Mouse (Mus musculus): ENCODE measurements around the gene Hspb11. TPM values are rescaled to one million over a fixed set of nuclear protein-coding genes. Genes with fewer than 3 reads are reported as not detected.

Hspb11 gene
- polyA plus RNA-seq, 1 experiment from 2014 or later, result 6.4 TPM

DNA sequence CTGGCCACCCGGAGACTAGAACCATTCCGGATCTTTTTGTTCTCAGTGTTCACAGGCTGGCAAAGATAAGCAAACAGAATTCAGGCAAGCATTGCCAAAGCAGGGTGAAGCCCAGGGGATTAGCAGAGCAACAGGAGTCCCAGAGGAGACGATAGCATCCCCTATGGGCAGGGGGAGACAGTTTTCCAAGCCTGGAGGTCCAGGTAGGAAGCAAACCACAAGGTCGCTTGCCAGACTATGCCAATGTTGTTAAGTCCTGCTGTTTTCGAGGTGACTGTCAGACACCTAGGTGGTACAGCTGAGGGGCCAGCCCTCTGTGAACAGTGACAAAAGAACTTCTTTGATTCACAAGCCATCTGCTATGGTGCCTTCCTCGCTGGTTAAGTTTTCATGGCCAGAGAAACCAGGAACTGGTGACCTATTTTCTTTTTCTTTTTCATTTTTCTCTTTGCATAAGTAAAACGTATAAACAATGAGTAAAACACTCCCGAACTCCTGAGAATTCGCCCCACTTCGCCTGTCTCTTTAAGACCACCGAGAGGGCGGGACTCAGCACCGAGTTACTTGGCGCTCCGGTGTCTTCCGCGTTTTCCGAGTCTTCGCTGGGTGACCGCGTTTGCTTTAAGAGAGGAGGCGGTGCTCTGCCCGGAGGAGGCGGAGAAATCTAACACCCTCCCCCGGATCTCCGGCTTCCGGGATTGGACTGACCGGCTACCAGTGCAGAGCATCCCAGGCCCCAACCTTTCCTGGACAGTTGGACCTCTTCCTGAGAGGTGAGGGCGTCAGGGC is 60.5 kb downstream of the Hspb11 start, which contains the start of gene Yipf1:
TSS of gene Yipf1 (plus strand) at position 674 of the 789 bp plus-strand sequence.
- Histone ChIP-seq H3K4me1 (ENCODE audit: control insufficient read depth, low read depth, low read length) (peaks cover 16% of the 10 kb centered on the region), H3K9ac (ENCODE audit: low read depth, low read length) (peak within 1 kb of the TSS; percentile 67), H3K27me3 (ENCODE audit: control insufficient read depth, insufficient read depth, low read depth, low read length) (no peaks in the 10 kb centered on the region), H3K9me3 (replicated peaks; ENCODE audit: control insufficient read depth, low read length) (no peaks in the 10 kb centered on the region), H3K27ac (ENCODE audit: low read length) (peak within 1 kb of the TSS; percentile 43; the same call in 1 of the 2 replicates), H3K4me3 (ENCODE audit: low read depth, low read length) (peak within 1 kb of the TSS; percentile 79), H3K36me3 (ENCODE audit: control insufficient read depth, insufficient read depth) (no peaks in the 10 kb centered on the region), H3K4me2 (ENCODE audit: low read depth, low read length) (peak within 1 kb of the TSS; percentile 89)
- WGBS (ENCODE audit: insufficient replicate concordance), result 1% methylated on average over 29 of the region's 29 CpGs
- ATAC-seq (ENCODE audit: low read depth), result peak; percentile 95

DNA sequence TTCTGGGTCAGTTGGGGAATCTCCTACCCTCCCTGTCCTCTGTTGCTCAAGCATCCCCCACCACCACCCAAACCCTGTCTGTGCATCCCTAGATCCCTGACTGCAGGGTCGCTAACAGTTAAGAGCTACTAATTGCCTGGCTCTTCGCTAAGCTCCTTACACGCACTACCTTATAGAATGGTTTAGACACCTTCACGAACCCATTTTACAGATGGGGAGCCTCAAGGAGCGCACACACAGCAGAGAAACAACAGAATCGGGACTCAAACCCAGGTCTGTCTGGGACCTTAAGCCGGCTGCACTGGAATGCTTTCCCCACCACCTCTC is 61.0 kb downstream of the Hspb11 start:
- peak overlapping the region; percentile 43; the same call in 1 of the 2 replicates for H3K27ac ChIP-seq (ENCODE audit: low read length)

DNA sequence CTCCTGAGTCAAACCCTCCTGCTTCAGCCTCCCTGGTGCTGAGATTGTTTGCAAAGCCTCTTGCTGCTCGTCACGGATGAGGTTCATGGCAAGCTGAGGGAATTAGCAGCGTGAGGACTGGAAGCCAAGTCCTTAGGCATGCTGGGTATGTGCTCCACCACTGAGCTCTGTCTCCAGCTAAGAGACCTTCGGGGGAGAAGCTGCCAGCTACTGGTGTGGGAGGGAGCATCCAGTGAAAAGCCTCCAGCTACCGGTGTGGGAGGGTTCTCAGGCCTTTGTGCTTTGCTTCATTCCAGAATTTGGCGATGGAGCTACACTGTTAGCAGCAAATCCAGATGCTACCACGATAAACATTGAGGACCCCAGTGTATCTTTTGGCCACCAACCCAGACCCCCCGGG is 65.3 kb downstream of the Hspb11 start:
- Histone ChIP-seq H3K9ac (ENCODE audit: low read depth, low read length) (no peak overlapping the region), H3K36me3 (ENCODE audit: control insufficient read depth, insufficient read depth) (no peaks in the 10 kb centered on the region), H3K4me1 (ENCODE audit: control insufficient read depth, low read depth, low read length) (peaks cover 12% of the 10 kb centered on the region), H3K4me3 (ENCODE audit: low read depth, low read length) (no peak overlapping the region), H3K27ac (ENCODE audit: low read length) (no peak overlapping the region), H3K27me3 (ENCODE audit: control insufficient read depth, insufficient read depth, low read depth, low read length) (no peaks in the 10 kb centered on the region), H3K4me2 (ENCODE audit: low read depth, low read length) (no peak overlapping the region), H3K9me3 (replicated peaks; ENCODE audit: control insufficient read depth, low read length) (no peaks in the 10 kb centered on the region)
- WGBS (ENCODE audit: insufficient replicate concordance), result 74% methylated on average over 8 of the region's 8 CpGs
- no peak for ATAC-seq (ENCODE audit: low read depth)

More for the DNA sequence above, 61.0 kb downstream of the Hspb11 start:
- no peaks in the 10 kb centered on the region for H3K27me3 ChIP-seq (ENCODE audit: control insufficient read depth, insufficient read depth, low read depth, low read length)
- H3K4me1 ChIP-seq (ENCODE audit: control insufficient read depth, low read depth, low read length), result peaks cover 16% of the 10 kb centered on the region
- WGBS (ENCODE audit: insufficient replicate concordance), result 8% methylated on average over 7 of the region's 7 CpGs
- peak overlapping the region; percentile 64 for H3K9ac ChIP-seq (ENCODE audit: low read depth, low read length)
- peak overlapping the region; percentile 89 for H3K4me2 ChIP-seq (ENCODE audit: low read depth, low read length)
- no peaks in the 10 kb centered on the region for H3K36me3 ChIP-seq (ENCODE audit: control insufficient read depth, insufficient read depth)
- no peak; the same call in 1 of the 2 replicates for ATAC-seq (ENCODE audit: low read depth)
- no peaks in the 10 kb centered on the region for H3K9me3 ChIP-seq (replicated peaks; ENCODE audit: control insufficient read depth, low read length)
- peak overlapping the region; percentile 79 for H3K4me3 ChIP-seq (ENCODE audit: low read depth, low read length)

DNA sequence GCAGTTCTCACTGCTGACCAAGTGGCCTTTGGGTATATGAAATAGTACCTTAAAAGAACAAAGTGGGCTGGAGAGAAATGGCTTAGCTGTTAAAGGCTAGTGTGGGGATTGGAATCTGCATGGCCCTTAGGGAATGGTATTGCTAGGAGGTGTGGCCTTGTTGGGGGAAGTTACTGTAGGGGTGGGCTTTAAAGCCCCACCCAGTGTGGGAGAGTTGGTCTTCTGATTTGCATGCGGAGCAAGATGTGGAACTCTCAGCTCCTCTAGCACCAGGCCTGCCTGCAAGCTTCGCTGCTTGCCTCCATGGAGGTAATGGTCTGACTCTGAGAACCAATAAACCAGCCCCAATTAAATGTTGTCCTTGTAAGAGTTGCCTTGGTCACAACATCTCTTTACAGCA is 67.6 kb downstream of the Hspb11 start:
- Histone ChIP-seq H3K27ac (ENCODE audit: low read length) (no peak overlapping the region), H3K9ac (ENCODE audit: low read depth, low read length) (no peak overlapping the region), H3K4me3 (ENCODE audit: low read depth, low read length) (no peak overlapping the region), H3K36me3 (ENCODE audit: control insufficient read depth, insufficient read depth) (no peaks in the 10 kb centered on the region), H3K4me2 (ENCODE audit: low read depth, low read length) (no peak overlapping the region), H3K9me3 (replicated peaks; ENCODE audit: control insufficient read depth, low read length) (no peaks in the 10 kb centered on the region), H3K27me3 (ENCODE audit: control insufficient read depth, insufficient read depth, low read depth, low read length) (no peaks in the 10 kb centered on the region), H3K4me1 (ENCODE audit: control insufficient read depth, low read depth, low read length) (no peaks in the 10 kb centered on the region)
- WGBS (ENCODE audit: insufficient replicate concordance), result 71% methylated on average over 2 of the region's 2 CpGs
- ATAC-seq (ENCODE audit: low read depth), result no peak

DNA sequence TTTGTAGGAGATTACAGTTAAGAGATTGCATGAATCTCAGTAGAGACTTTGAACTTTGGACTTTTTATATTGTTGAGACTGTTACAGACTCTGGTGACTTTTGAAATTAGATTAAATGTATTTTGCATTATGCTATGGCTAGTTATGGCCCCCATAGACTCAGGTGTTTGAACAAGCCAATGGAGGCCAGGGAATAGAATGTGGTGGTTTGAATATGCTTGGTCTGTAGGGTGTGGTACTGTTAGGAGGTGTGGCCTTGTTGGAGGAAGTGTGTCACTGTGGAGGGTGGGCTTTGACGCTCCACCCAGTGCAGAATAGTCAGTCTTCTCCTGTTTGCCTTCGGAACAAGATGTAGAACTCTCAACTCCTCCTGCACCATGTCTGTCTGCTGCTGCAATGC is 69.7 kb downstream of the Hspb11 start:
- Histone ChIP-seq H3K4me3 (ENCODE audit: low read depth, low read length) (no peak overlapping the region), H3K9ac (ENCODE audit: low read depth, low read length) (no peak overlapping the region), H3K4me1 (ENCODE audit: control insufficient read depth, low read depth, low read length) (no peaks in the 10 kb centered on the region), H3K4me2 (ENCODE audit: low read depth, low read length) (no peak overlapping the region), H3K27me3 (ENCODE audit: control insufficient read depth, insufficient read depth, low read depth, low read length) (no peaks in the 10 kb centered on the region), H3K9me3 (replicated peaks; ENCODE audit: control insufficient read depth, low read length) (no peaks in the 10 kb centered on the region), H3K27ac (ENCODE audit: low read length) (no peak overlapping the region), H3K36me3 (ENCODE audit: control insufficient read depth, insufficient read depth) (no peaks in the 10 kb centered on the region)
- WGBS (ENCODE audit: insufficient replicate concordance), result 75% methylated on average over 2 of the region's 2 CpGs
- ATAC-seq (ENCODE audit: low read depth), result no peak

DNA sequence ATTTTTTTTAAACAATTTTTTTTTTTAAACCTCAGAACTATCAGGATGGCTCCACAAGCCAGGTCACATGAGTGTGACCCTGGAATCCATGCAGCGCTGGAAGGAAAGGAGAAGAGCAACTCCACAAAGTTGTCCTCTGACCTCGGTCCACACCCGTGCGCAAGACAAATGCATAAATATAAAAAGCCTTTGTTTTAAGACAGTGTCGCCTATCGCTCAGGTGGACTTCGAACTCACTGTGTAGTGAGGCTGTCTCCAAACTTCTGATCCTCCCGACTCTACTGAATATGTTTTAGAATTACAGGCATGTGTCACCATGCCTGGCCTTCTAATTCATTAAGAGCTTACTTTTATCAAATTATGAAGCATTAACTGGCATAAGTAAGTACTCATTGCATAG is 75.1 kb downstream of the Hspb11 start:
- H3K36me3 ChIP-seq (ENCODE audit: control insufficient read depth, insufficient read depth), result no peaks in the 10 kb centered on the region
- 85% methylated on average over 8 of the region's 8 CpGs for WGBS (ENCODE audit: insufficient replicate concordance)

More for the DNA sequence above, 75.1 kb downstream of the Hspb11 start:
- Histone ChIP-seq H3K4me2 (ENCODE audit: low read depth, low read length) (no peak overlapping the region), H3K9ac (ENCODE audit: low read depth, low read length) (no peak overlapping the region), H3K27ac (ENCODE audit: low read length) (no peak overlapping the region), H3K4me3 (ENCODE audit: low read depth, low read length) (no peak overlapping the region), H3K9me3 (replicated peaks; ENCODE audit: control insufficient read depth, low read length) (no peaks in the 10 kb centered on the region), H3K4me1 (ENCODE audit: control insufficient read depth, low read depth, low read length) (no peaks in the 10 kb centered on the region), H3K27me3 (ENCODE audit: control insufficient read depth, insufficient read depth, low read depth, low read length) (no peaks in the 10 kb centered on the region)
- ATAC-seq (ENCODE audit: low read depth), result no peak

Other genes with a start within 250 kb of the Hspb11 start
- gene Mrpl37, start 186.7 kb upstream of the Hspb11 start, polyA plus RNA-seq (2015; fragmentation: Nextera tagmentation; extraction: Ambion mirVana), result 45.5 and 47.7 TPM in 2 replicates
- gene Cyb5rl, start 186.6 kb upstream of the Hspb11 start, polyA plus RNA-seq (2015; fragmentation: Nextera tagmentation; extraction: Ambion mirVana), result 1.3 and 1.8 TPM in 2 replicates
- not detected in 2 replicates for gene Cdcp2, start 156.7 kb upstream of the Hspb11 start, polyA plus RNA-seq (2015; fragmentation: Nextera tagmentation; extraction: Ambion mirVana)
- 196 and 197 TPM in 2 replicates for gene Tmem59, start 75.2 kb upstream of the Hspb11 start, polyA plus RNA-seq (2015; fragmentation: Nextera tagmentation; extraction: Ambion mirVana)
- 11.7 and 19.8 TPM in 2 replicates for gene Tceanc2, start 74.5 kb upstream of the Hspb11 start, polyA plus RNA-seq (2015; fragmentation: Nextera tagmentation; extraction: Ambion mirVana)
- not detected in 2 replicates for gene Ldlrad1, start 44.4 kb upstream of the Hspb11 start, polyA plus RNA-seq (2015; fragmentation: Nextera tagmentation; extraction: Ambion mirVana)
- 13.6 and 14.4 TPM in 2 replicates for gene Lrrc42, start 61 bp upstream of the Hspb11 start, polyA plus RNA-seq (2015; fragmentation: Nextera tagmentation; extraction: Ambion mirVana)
- gene Dio1, start 53.6 kb downstream of the Hspb11 start, polyA plus RNA-seq (2015; fragmentation: Nextera tagmentation; extraction: Ambion mirVana), result 0.08 and 0.15 TPM in 2 replicates
- gene Yipf1, start 60.8 kb downstream of the Hspb11 start, polyA plus RNA-seq (2015; fragmentation: Nextera tagmentation; extraction: Ambion mirVana), result 21.6 and 22.4 TPM in 2 replicates
- gene Ndc1, start 114.2 kb downstream of the Hspb11 start, polyA plus RNA-seq (2015; fragmentation: Nextera tagmentation; extraction: Ambion mirVana), result 13.0 and 13.1 TPM in 2 replicates
- 0.18 and 0.55 TPM in 2 replicates for gene Glis1, start 181.0 kb downstream of the Hspb11 start, polyA plus RNA-seq (2015; fragmentation: Nextera tagmentation; extraction: Ambion mirVana)